Mouse (Mus musculus): Measurements from ENCODE around the gene Fbn1.

- TF ChIP-seq CTCF (IDR thresholded peaks at IDR 0.05; ENCODE audit: low read depth) = no peak
- TF ChIP-seq EP300 (IDR thresholded peaks at IDR 0.05; ENCODE audit: low read depth) = no peak
Measured at GRCm38 (mm10) chr2:125448881-125449280, 58.9 kb downstream of the Fbn1 start.

All from liver, embryonic 14.5 days (tissue).